Mouse (Mus musculus): Measurements from ENCODE around the gene Vmn1r124. TPM values are rescaled to one million over a fixed set of nuclear protein-coding genes. Genes with fewer than 3 reads are reported as not detected.
"Not testable (repeated sequence)": the region's sequence is repeated elsewhere in the genome, so short reads cannot be mapped to it uniquely, and the experiment has no call there.

Vmn1r124 gene
- polyA plus RNA-seq (2016; fragmentation: Nextera tagmentation; extraction: Ambion mirVana) = not detected in 2 replicates

GRCm38 (mm10) chr7:21260517-21260916 lies at the start of gene Vmn1r124:
Gene Vmn1r124, minus strand, starts transcription at chr7:21260617.
- not testable (repeated sequence) for H3K4me1 ChIP-seq; H3K27ac ChIP-seq; H3K9ac ChIP-seq; H3K9me3 ChIP-seq (replicated peaks); H3K27me3 ChIP-seq (replicated peaks); H3K4me3 ChIP-seq; ATAC-seq; H3K4me2 ChIP-seq; H3K36me3 ChIP-seq
- WGBS (ENCODE audit: insufficient replicate concordance) = 56% methylated on average over 4 of the region's 4 CpGs

GRCm38 (mm10) chr7:21301367-21301766 lies 41.0 kb upstream of the Vmn1r124 start, which contains the start of gene Vmn1r126:
Gene Vmn1r126, minus strand, starts transcription at chr7:21301467.
- not testable (repeated sequence) for H3K4me3 ChIP-seq; H3K9ac ChIP-seq; ATAC-seq; H3K4me2 ChIP-seq; H3K4me1 ChIP-seq; H3K9me3 ChIP-seq (replicated peaks); H3K27me3 ChIP-seq (replicated peaks); H3K36me3 ChIP-seq; H3K27ac ChIP-seq
- WGBS (ENCODE audit: insufficient replicate concordance) = no CpG with 5 or more reads among the region's 5 CpGs

- not testable (repeated sequence) for H3K27me3 ChIP-seq (replicated peaks); H3K36me3 ChIP-seq; H3K9ac ChIP-seq; H3K4me2 ChIP-seq; H3K4me3 ChIP-seq; ATAC-seq; H3K4me1 ChIP-seq; H3K9me3 ChIP-seq (replicated peaks); H3K27ac ChIP-seq
- 38% methylated on average over 3 of the region's 3 CpGs for WGBS (ENCODE audit: insufficient replicate concordance)
These were observed 11.5 kb upstream of the Vmn1r124 start, which contains the start of gene Vmn1r125 for GRCm38 (mm10) chr7:21271879-21272278. Gene Vmn1r125, plus strand, starts transcription at chr7:21272179.

Other genes with a start within 250 kb of the Vmn1r124 start
- not detected in 2 replicates for gene Vmn1r119, start 248.2 kb downstream of the Vmn1r124 start, polyA plus RNA-seq (2016; fragmentation: Nextera tagmentation; extraction: Ambion mirVana)
- gene Vmn1r120, start 206.8 kb downstream of the Vmn1r124 start, polyA plus RNA-seq (2016; fragmentation: Nextera tagmentation; extraction: Ambion mirVana) = not detected in 2 replicates
- not detected in 2 replicates for gene Vmn1r121, start 162.1 kb downstream of the Vmn1r124 start, polyA plus RNA-seq (2016; fragmentation: Nextera tagmentation; extraction: Ambion mirVana)
- not detected in 2 replicates for gene Vmn1r122, start 126.5 kb downstream of the Vmn1r124 start, polyA plus RNA-seq (2016; fragmentation: Nextera tagmentation; extraction: Ambion mirVana)
- not detected in 2 replicates for gene Vmn1r123, start 98.4 kb downstream of the Vmn1r124 start, polyA plus RNA-seq (2016; fragmentation: Nextera tagmentation; extraction: Ambion mirVana)
- not detected in 2 replicates for gene Gm5157, start 70.2 kb downstream of the Vmn1r124 start, polyA plus RNA-seq (2016; fragmentation: Nextera tagmentation; extraction: Ambion mirVana)
- gene Vmn1r125, start 11.6 kb upstream of the Vmn1r124 start, polyA plus RNA-seq (2016; fragmentation: Nextera tagmentation; extraction: Ambion mirVana) = not detected in 2 replicates
- not detected in 2 replicates for gene Vmn1r126, start 40.9 kb upstream of the Vmn1r124 start, polyA plus RNA-seq (2016; fragmentation: Nextera tagmentation; extraction: Ambion mirVana)
- not detected in 2 replicates for gene Vmn1r127, start 59.2 kb upstream of the Vmn1r124 start, polyA plus RNA-seq (2016; fragmentation: Nextera tagmentation; extraction: Ambion mirVana)
- gene Vmn1r128, start 88.8 kb upstream of the Vmn1r124 start, polyA plus RNA-seq (2016; fragmentation: Nextera tagmentation; extraction: Ambion mirVana) = not detected in 2 replicates
- gene Vmn1r129, start 100.7 kb upstream of the Vmn1r124 start, polyA plus RNA-seq (2016; fragmentation: Nextera tagmentation; extraction: Ambion mirVana) = not detected in 2 replicates
- not detected in 2 replicates for gene Gm6882, start 172.1 kb upstream of the Vmn1r124 start, polyA plus RNA-seq (2016; fragmentation: Nextera tagmentation; extraction: Ambion mirVana)

Data from liver, embryonic 12.5 days (tissue).